Mouse (Mus musculus) CH12.LX (cell line): Measurements from ENCODE around the gene Olfr917. TPM values are rescaled to one million over a fixed set of nuclear protein-coding genes. Genes with fewer than 3 reads are reported as not detected.

Experiments
- DNase-seq: peaks from one replicate; pipeline ENCODE4 v3.0.0-alpha.2; 2013; ENCODE audit errors: extremely low read depth
- H3K27ac ChIP-seq: 2 replicates; pipeline ENCODE4 v1.5.1; 2012; ENCODE audit warnings: low read depth, mild to moderate bottlenecking, control low read depth, moderate library complexity; ENCODE audit not compliant: insufficient read depth
- H3K27me3 ChIP-seq: replicated peaks from 2 replicates; pipeline ENCODE3; 2012; ENCODE audit warnings: inconsistent platforms
- H3K36me3 ChIP-seq, 2 experiments: replicated peaks in 1 of 2; 2 replicates each; pipeline versions ENCODE3 to v1.6.1; 2012; ENCODE audit warnings: inconsistent platforms in 1 of 2, low read length in 1 of 2, mild to moderate bottlenecking in 1 of 2, mixed read lengths in 1 of 2, moderate library complexity in 1 of 2; ENCODE audit not compliant: control insufficient read depth in 1 of 2, insufficient read depth in 1 of 2
- H3K4me1 ChIP-seq, 2 experiments: 2 replicates each; pipeline ENCODE4 v1.6.1; 2012; ENCODE audit warnings: inconsistent platforms in 1 of 2, moderate library complexity in 1 of 2; ENCODE audit not compliant: insufficient read depth in 2 of 2, control insufficient read depth in 1 of 2
- H3K4me2 ChIP-seq: 2 replicates; pipeline ENCODE4 v1.6.1; 2012; ENCODE audit warnings: low read depth, mild to moderate bottlenecking, control low read depth; ENCODE audit not compliant: poor library complexity, insufficient read depth, severe bottlenecking
- H3K4me3 ChIP-seq, 3 experiments: fragments of 150-350 bp in 1 of 3; sonication (generic) in 1 of 3; replicated peaks in 1 of 3; 2 replicates each; pipeline versions ENCODE3 to v1.5.1; 2011 to 2012; ENCODE audit warnings: low read depth in 2 of 3, low read length in 2 of 3, mild to moderate bottlenecking in 2 of 3, moderate library complexity in 2 of 3, control low read depth in 1 of 3, improper control_type of control experiment in 1 of 3, inconsistent platforms in 1 of 3, mixed read lengths in 1 of 3; ENCODE audit not compliant: poor library complexity in 1 of 3
- H3K79me2 ChIP-seq: replicated peaks from 2 replicates; pipeline ENCODE4 v1.6.1; 2012; ENCODE audit warnings: mild to moderate bottlenecking, moderate library complexity; ENCODE audit not compliant: control insufficient read depth, poor library complexity, insufficient read depth, severe bottlenecking; ENCODE audit errors: extremely low read depth
- H3K9ac ChIP-seq: 2 replicates; pipeline ENCODE4 v1.6.1; 2012; ENCODE audit warnings: low read depth, mild to moderate bottlenecking, control low read depth, moderate library complexity; ENCODE audit not compliant: insufficient read depth
- H3K9me3 ChIP-seq: replicated peaks from 2 replicates; pipeline ENCODE3; 2012; ENCODE audit warnings: low read length, inconsistent platforms, mixed read lengths
- CHD2 ChIP-seq: IDR thresholded peaks from 2 replicates; pipeline ENCODE4 v1.6.1; 2011; ENCODE audit warnings: low read length, improper control_type of control experiment
- GABPA ChIP-seq: IDR thresholded peaks from 2 replicates; pipeline ENCODE4 v1.6.1; 2012; ENCODE audit warnings: low read depth, low read length, improper control_type of control experiment, inconsistent platforms; ENCODE audit not compliant: insufficient replicate concordance
- KAT2A ChIP-seq: IDR thresholded peaks from 2 replicates; pipeline ENCODE4 v1.6.1; 2012; ENCODE audit warnings: low read length, improper control_type of control experiment, inconsistent platforms; ENCODE audit not compliant: insufficient replicate concordance
- MAFK ChIP-seq: IDR thresholded peaks from 2 replicates; pipeline ENCODE4 v1.6.1; 2011; ENCODE audit warnings: low read length, improper control_type of control experiment; ENCODE audit not compliant: insufficient replicate concordance
- MAZ ChIP-seq: IDR thresholded peaks from 2 replicates; pipeline ENCODE4 v1.6.1; 2012; ENCODE audit warnings: low read depth, mild to moderate bottlenecking, inconsistent platforms, low read length, improper control_type of control experiment, moderate library complexity
- MEF2A ChIP-seq: IDR thresholded peaks from 2 replicates; pipeline ENCODE4 v1.6.1; 2014; ENCODE audit warnings: low read depth, mild to moderate bottlenecking, inconsistent platforms, low read length, improper control_type of control experiment, borderline replicate concordance
- MXI1 ChIP-seq: IDR thresholded peaks from 2 replicates; pipeline ENCODE4 v1.6.1; 2011; ENCODE audit warnings: mild to moderate bottlenecking, low read depth, low read length, improper control_type of control experiment
- MYC ChIP-seq: IDR thresholded peaks from 2 replicates; pipeline ENCODE4 v1.6.1; 2011; ENCODE audit warnings: low read depth, mild to moderate bottlenecking, improper control_type of control experiment, low read length
- PAX5 ChIP-seq: IDR thresholded peaks from 2 replicates; pipeline ENCODE4 v1.6.1; 2012; ENCODE audit warnings: low read length, inconsistent platforms, mixed read lengths
- POLR2AphosphoS2 ChIP-seq: IDR thresholded peaks from 2 replicates; pipeline ENCODE4 v1.6.1; 2011; ENCODE audit warnings: low read depth, low read length, improper control_type of control experiment
- RAD21 ChIP-seq: IDR thresholded peaks from 2 replicates; pipeline ENCODE4 v1.6.1; 2011; ENCODE audit warnings: low read depth, mild to moderate bottlenecking, low read length, improper control_type of control experiment, moderate library complexity
- SIN3A ChIP-seq: IDR thresholded peaks from 2 replicates; pipeline ENCODE4 v1.6.1; 2012; ENCODE audit warnings: low read length, improper control_type of control experiment, inconsistent platforms
- SMC3 ChIP-seq: IDR thresholded peaks from 2 replicates; pipeline ENCODE4 v1.6.1; 2011; ENCODE audit warnings: low read depth, low read length, improper control_type of control experiment
- TBP ChIP-seq: conservative IDR thresholded peaks from 2 replicates; pipeline ENCODE4 v1.6.1; 2011; ENCODE audit warnings: low read depth, low read length, improper control_type of control experiment
- TCF12 ChIP-seq: IDR thresholded peaks from 2 replicates; pipeline ENCODE4 v1.6.1; 2014; ENCODE audit warnings: low read depth, mild to moderate bottlenecking, inconsistent platforms, low read length, improper control_type of control experiment
- UBTF ChIP-seq: IDR thresholded peaks from 2 replicates; pipeline ENCODE4 v1.6.1; 2012; ENCODE audit warnings: low read depth, mild to moderate bottlenecking, inconsistent platforms, low read length, improper control_type of control experiment, moderate library complexity
- USF1 ChIP-seq: IDR thresholded peaks from 2 replicates; pipeline ENCODE4 v1.6.1; 2014; ENCODE audit warnings: low read depth, mild to moderate bottlenecking, inconsistent platforms, low read length, improper control_type of control experiment
- ZKSCAN1 ChIP-seq: IDR thresholded peaks from 2 replicates; pipeline ENCODE4 v1.6.1; 2012; ENCODE audit warnings: low read depth, inconsistent platforms, low read length, improper control_type of control experiment, borderline replicate concordance
- ZMIZ1 ChIP-seq: IDR thresholded peaks from 2 replicates; pipeline ENCODE4 v1.6.1; 2012; ENCODE audit warnings: low read depth, mild to moderate bottlenecking, inconsistent platforms, low read length, improper control_type of control experiment
- ZNF384 ChIP-seq: IDR thresholded peaks from 2 replicates; pipeline ENCODE4 v1.6.1; 2012; ENCODE audit warnings: low read depth, low read length, improper control_type of control experiment, inconsistent platforms
- dilution Hi-C: fragments of 300-500 bp; cut with MboI; formaldehyde crosslinking; loops from 2 replicates; pipeline ENCODE4 v1.14.3; 2020; ENCODE audit warnings: low sequenced_read_pairs; ENCODE audit not compliant: extremely low pct_unique_long_range_greater_than_20kb, extremely low pct_ligation_motif_present
- in situ Hi-C: fragments of 300-500 bp; cut with MboI; formaldehyde crosslinking; loops from 3 replicates; pipeline ENCODE4 v1.14.3; 2019; ENCODE audit warnings: low sequenced_read_pairs, low pct_ligation_motif_present, low pct_unique_long_range_greater_than_20kb, mixed read lengths
- polyA plus RNA-seq: library from polyadenylated mRNA; unstranded; fragments of >175 nt; gene quantifications from 2 replicates; pipeline ENCODE4 v1.2.1, GENCODE M21; 2012; ENCODE audit warnings: low read depth; ENCODE audit not compliant: insufficient read length
- total RNA-seq, 2 experiments: library from RNA; depleted of rRNA; stranded (reverse); fragments of 300-350 nt in 1 of 2; fragments of >200 nt in 1 of 2; gene quantifications; 2 replicates each; pipeline ENCODE4 v1.2.3; 2012 to 2014

The Olfr917 gene
- total RNA-seq (2012; rRNA removed): not detected in 2 replicates
- not detected in 2 replicates for total RNA-seq (2014; rRNA removed)
- not detected in 2 replicates for polyA plus RNA-seq

DNA sequence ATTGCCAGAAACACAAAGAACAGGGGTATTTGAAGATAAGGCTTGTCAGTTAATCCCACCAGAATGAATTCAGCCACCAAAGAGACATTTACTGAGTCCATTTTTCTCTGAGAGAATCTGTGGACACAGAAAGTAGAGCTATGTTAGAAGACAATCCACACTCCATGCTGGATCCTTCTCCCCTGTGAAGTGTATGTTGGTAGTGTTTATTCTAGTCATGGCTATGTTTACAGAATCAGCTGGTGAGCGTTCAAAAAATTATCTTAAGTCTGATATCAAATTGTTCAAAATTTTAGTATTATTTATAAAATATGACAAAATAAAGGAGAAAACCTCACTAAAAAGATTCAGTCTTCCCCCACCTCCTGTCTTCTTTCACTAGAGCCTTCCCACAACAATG, at the start of gene Olfr917:
Olfr917 (minus strand) TSS at position 101 of the 400 bp plus-strand sequence.
- Histone ChIP-seq H3K79me2 (no peaks in the 10 kb centered on the region), H3K27me3 (no peaks in the 10 kb centered on the region), H3K4me2 (no peak within 1 kb of the TSS), H3K4me1 (no peaks in the 10 kb centered on the region), H3K9ac (no peak within 1 kb of the TSS), H3K27ac (no peak within 1 kb of the TSS), H3K9me3 (no peaks in the 10 kb centered on the region), H3K36me3 (no peaks in the 10 kb centered on the region), H3K4me3 (no peak within 1 kb of the TSS)
- TF ChIP-seq TBP: no peak
- no peak for TF ChIP-seq PAX5
- TF ChIP-seq MAZ: no peak
- no peak for TF ChIP-seq ZKSCAN1
- no peak for TF ChIP-seq ZNF384
- no peak for TF ChIP-seq CHD2
- TF ChIP-seq MEF2A: no peak
- no peak for TF ChIP-seq RAD21
- dilution Hi-C loops: no loop called here
- no peak for DNase-seq
- in situ Hi-C loops: no loop called here

DNA sequence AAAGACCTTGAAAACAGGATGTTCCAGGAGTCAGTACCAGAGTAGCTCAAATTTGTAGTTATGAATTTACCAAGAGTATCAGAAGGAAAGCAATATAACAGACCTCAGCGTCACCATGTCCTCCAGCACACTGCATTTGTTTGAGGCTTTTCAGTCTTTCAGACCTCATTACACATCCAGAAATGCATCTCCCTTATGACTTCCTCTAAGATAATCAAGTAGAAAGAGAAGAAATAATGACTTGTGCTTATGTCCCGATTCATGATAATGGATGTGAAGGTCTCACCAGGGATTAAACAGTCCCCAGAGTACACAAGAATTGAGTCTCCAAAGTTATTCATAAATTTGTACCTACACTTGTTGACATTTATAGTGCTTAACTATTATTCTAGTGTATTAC, 8.9 kb upstream of the Olfr917 start, which contains the start of gene Olfr918:
Olfr918 (minus strand) TSS at position 101 of the 400 bp plus-strand sequence.
- TF ChIP-seq MYC: no peak
- no peak for TF ChIP-seq SMC3
- TF ChIP-seq MXI1: no peak
- TF ChIP-seq MAFK: no peak
- TF ChIP-seq KAT2A: no peak
- TF ChIP-seq POLR2AphosphoS2: no peak
- no peak for TF ChIP-seq UBTF
- no peak for TF ChIP-seq GABPA
- TF ChIP-seq USF1: no peak
- no peak for TF ChIP-seq MEF2A
- no peak for TF ChIP-seq SIN3A
- no peak for TF ChIP-seq ZMIZ1
- no peak for TF ChIP-seq TCF12
- no peaks in the 10 kb centered on the region for H3K9me3 ChIP-seq
- H3K4me2 ChIP-seq: no peak within 1 kb of the TSS
- dilution Hi-C loops (no loop called here), in situ Hi-C loops (no loop called here)
- H3K9ac ChIP-seq: no peak within 1 kb of the TSS
- H3K4me3 ChIP-seq: no peak within 1 kb of the TSS
- H3K27ac ChIP-seq: no peak within 1 kb of the TSS
- H3K79me2 ChIP-seq: no peaks in the 10 kb centered on the region
- no peak for DNase-seq
- no peaks in the 10 kb centered on the region for H3K27me3 ChIP-seq
- peaks cover 0 to 6% of the 10 kb centered on the region in 2 experiments; a peak in 2 of 4 replicates for H3K4me1 ChIP-seq
- H3K36me3 ChIP-seq: no peaks in the 10 kb centered on the region
